Mouse (Mus musculus) limb, embryonic 14.5 days (tissue): Measurements from ENCODE around the gene Frmd6. TPM values are rescaled to one million over a fixed set of nuclear protein-coding genes. Genes with fewer than 3 reads are reported as not detected.

Experiments used
- ATAC-seq: fragments of 200-750 bp; cut with Nextera tagmentation; 2 replicates; pipeline ENCODE4 v1.8.0; 2017; ENCODE audit warnings: low read depth, moderate number of reproducible peaks, moderate TSS enrichment; ENCODE audit not compliant: low FRiP score
- DNase-seq: peaks from one replicate; pipeline ENCODE4 v3.0.0-alpha.2; 2015; ENCODE audit warnings: low spot score
- H3K27ac ChIP-seq: fragments of 300-500 bp; sonication (generic); replicated peaks from 2 replicates; pipeline ENCODE4 v1.5.1; 2014; ENCODE audit warnings: low read depth, mild to moderate bottlenecking, low read length, moderate library complexity, mixed read lengths
- H3K27me3 ChIP-seq: fragments of 300-500 bp; sonication (generic); 2 replicates; pipeline ENCODE4 v1.6.1; 2014; ENCODE audit warnings: low read length, mixed read lengths; ENCODE audit not compliant: control insufficient read depth, insufficient read depth
- H3K36me3 ChIP-seq: fragments of 300-500 bp; sonication (generic); 2 replicates; pipeline ENCODE4 v1.6.1; 2014; ENCODE audit warnings: mild to moderate bottlenecking, low read length, moderate library complexity, mixed read lengths; ENCODE audit not compliant: control insufficient read depth, insufficient read depth
- H3K4me1 ChIP-seq: fragments of 300-500 bp; sonication (generic); 2 replicates; pipeline ENCODE4 v1.6.1; 2014; ENCODE audit warnings: antibody characterized with exemption, low read length, mixed read lengths; ENCODE audit not compliant: control insufficient read depth, insufficient read depth
- H3K4me2 ChIP-seq: fragments of 300-500 bp; sonication (generic); replicated peaks from 2 replicates; pipeline ENCODE4 v1.6.1; 2014; ENCODE audit warnings: low read depth, mild to moderate bottlenecking, low read length, moderate library complexity; ENCODE audit not compliant: severe bottlenecking
- H3K4me3 ChIP-seq: fragments of 300-500 bp; sonication (generic); replicated peaks from 2 replicates; pipeline ENCODE4 v1.5.1; 2014; ENCODE audit warnings: low read length
- H3K9ac ChIP-seq: fragments of 300-500 bp; sonication (generic); 2 replicates; pipeline ENCODE4 v1.6.1; 2014; ENCODE audit warnings: mild to moderate bottlenecking, low read depth, low read length, moderate library complexity; ENCODE audit not compliant: severe bottlenecking
- H3K9me3 ChIP-seq: fragments of 300-500 bp; sonication (generic); 2 replicates; pipeline ENCODE4 v1.6.1; 2016; ENCODE audit warnings: low read length; ENCODE audit not compliant: control insufficient read depth
- POLR2A ChIP-seq: fragments of 200-500 bp; IDR thresholded peaks from 2 replicates; pipeline ENCODE4 v1.8.0; 2012; ENCODE audit warnings: inconsistent platforms, mild to moderate bottlenecking, moderate library complexity, borderline replicate concordance; ENCODE audit not compliant: insufficient read depth, insufficient read length; ENCODE audit errors: extremely low read depth
- WGBS: fragments of 180-500 bp; shearing (Covaris S2); extraction: QIAGEN DNeasy Blood & Tissue Kit; methylation state at CpG from one replicate; pipeline ENCODE4 v1.1.7; 2014; 5-methylcytosine and 5-hydroxymethylcytosine counted together
- polyA plus RNA-seq, 2 experiments: library from polyadenylated mRNA; depleted of rRNA in 1 of 2; stranded (reverse) in 1 of 2; unstranded in 1 of 2; fragments of >200 nt; fragmentation: Nextera tagmentation in 1 of 2; extraction: Ambion mirVana in 1 of 2; gene quantifications; 2 replicates each; pipeline versions ENCODE4 v1.2.1 to v1.2.3; 2012 to 2014

The Frmd6 gene
- polyA plus RNA-seq, 2 experiments = 48.6 to 64.9 TPM

DNA sequence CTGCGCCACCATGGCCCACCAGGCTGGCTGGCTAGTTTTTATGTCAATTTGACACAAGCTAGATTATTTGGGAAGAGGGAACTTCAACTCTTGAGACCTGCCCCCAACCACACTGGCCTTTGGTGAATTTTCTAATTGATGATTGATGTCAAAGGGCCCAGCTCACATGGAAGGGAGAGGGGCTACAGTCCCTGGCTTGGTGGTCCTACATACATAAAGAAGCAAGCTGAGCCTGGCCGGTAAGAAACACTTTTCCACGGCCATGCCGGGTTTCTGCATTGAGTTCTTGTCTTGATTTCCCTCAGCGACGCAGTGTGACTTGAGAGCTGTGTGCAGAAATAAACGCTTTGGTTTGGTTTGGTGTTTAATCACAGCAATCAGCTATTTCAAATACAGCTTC is 1.3 kb upstream of the Frmd6 start:
- no peak for TF ChIP-seq POLR2A
- peak overlapping the region; percentile 75; the same call in 1 of the 2 replicates for H3K4me2 ChIP-seq
- no peak for DNase-seq
- no peak overlapping the region for H3K27ac ChIP-seq
- H3K4me1 ChIP-seq = peaks cover 23% of the 10 kb centered on the region
- H3K36me3 ChIP-seq = no peaks in the 10 kb centered on the region
- 54% methylated on average over 7 of the region's 7 CpGs for WGBS
- no peaks in the 10 kb centered on the region for H3K27me3 ChIP-seq
- ATAC-seq = no peak
- H3K9me3 ChIP-seq = no peaks in the 10 kb centered on the region
- no peak overlapping the region for H3K4me3 ChIP-seq
- peak overlapping the region; percentile 95; the same call in 1 of the 2 replicates for H3K9ac ChIP-seq

DNA sequence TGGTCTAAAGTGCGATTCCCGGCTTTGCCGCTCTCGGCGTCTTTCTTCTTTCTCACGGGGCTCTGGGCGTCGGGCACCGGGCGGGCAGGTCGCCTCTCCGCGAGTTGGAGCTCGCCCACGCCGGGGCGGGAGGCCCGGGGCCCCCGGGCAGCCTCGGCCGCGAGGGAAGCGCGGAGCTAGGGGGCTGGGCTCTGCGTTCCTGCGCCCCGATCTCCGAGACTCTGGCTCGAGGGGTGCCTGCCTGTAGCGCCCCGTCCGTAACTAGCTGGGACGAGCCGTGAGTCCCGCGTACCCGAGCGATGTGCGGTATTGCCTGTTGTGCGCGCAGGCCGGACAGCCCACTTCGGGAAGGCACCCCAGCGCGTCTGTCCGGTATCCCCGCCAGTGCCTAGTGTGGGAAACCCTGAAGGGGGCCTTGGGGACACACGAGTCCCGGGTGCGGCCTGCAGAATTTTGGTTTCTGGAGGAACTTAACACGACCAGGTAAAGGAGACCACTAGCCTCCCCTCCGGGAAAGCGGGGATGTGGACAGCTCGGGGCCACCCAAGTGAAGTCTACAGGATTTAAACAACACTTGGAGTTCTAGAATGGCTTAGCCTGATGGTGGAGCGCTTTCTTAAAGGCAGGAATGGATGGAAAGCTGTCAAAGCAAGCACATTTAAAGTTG is 470 bp downstream of the Frmd6 start:
- TF ChIP-seq POLR2A = no peak
- Histone ChIP-seq H3K4me2 (peak overlapping the region; percentile 72), H3K27me3 (no peaks in the 10 kb centered on the region), H3K9ac (peak overlapping the region; percentile 95), H3K27ac (peak overlapping the region; percentile 99), H3K9me3 (no peaks in the 10 kb centered on the region), H3K4me1 (peaks cover 37% of the 10 kb centered on the region), H3K4me3 (peak overlapping the region; percentile 91), H3K36me3 (no peaks in the 10 kb centered on the region)
- peak; percentile 33 for DNase-seq
- under 1% methylated on average over 35 of the region's 55 CpGs for WGBS
- ATAC-seq = peak; percentile 31

DNA sequence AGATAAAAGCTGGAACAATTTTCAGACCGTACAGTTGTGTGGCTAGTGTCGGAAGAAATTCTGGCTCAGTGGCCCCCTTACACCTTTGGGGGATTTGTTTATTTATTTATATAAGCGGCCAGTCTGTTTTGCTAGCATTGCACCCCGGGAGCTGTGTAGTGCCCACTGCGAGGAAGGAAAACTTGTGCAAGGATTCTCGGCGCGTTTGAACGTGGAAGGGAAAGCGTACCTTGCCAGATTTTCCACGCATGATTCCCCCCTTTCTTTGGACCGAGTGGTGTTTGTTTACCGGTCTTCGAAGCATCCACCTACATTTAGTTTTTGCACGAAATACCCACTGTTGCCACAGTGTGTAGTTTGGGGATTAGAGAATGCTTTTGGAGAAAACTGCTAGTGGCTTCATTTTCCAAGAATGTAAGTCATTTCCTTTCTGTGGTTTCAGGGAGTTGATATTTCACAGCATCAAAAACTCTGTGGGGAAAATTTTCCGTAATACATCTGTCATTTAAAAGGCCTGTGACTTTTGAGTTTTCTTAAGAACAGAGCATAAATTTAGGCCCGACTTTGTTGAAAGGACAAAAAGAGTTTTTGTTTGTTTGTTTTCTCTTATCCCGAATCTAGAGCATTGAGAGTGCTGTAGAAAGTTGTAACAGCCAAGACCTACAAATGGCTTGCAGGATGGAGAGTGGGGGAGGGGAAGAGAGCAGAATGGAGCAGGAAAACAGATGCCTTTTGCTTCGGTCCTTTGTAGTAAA is 1.2 kb downstream of the Frmd6 start:
- no peak for TF ChIP-seq POLR2A
- Histone ChIP-seq H3K27me3 (no peaks in the 10 kb centered on the region), H3K4me3 (peak overlapping the region; percentile 91), H3K4me2 (peak overlapping the region; percentile 72), H3K4me1 (peaks cover 43% of the 10 kb centered on the region), H3K9ac (peak overlapping the region; percentile 95), H3K9me3 (no peaks in the 10 kb centered on the region), H3K36me3 (no peaks in the 10 kb centered on the region), H3K27ac (peak overlapping the region; percentile 99)
- ATAC-seq = no peak
- 1% methylated on average over 19 of the region's 19 CpGs for WGBS
- peak; percentile 40 for DNase-seq

DNA sequence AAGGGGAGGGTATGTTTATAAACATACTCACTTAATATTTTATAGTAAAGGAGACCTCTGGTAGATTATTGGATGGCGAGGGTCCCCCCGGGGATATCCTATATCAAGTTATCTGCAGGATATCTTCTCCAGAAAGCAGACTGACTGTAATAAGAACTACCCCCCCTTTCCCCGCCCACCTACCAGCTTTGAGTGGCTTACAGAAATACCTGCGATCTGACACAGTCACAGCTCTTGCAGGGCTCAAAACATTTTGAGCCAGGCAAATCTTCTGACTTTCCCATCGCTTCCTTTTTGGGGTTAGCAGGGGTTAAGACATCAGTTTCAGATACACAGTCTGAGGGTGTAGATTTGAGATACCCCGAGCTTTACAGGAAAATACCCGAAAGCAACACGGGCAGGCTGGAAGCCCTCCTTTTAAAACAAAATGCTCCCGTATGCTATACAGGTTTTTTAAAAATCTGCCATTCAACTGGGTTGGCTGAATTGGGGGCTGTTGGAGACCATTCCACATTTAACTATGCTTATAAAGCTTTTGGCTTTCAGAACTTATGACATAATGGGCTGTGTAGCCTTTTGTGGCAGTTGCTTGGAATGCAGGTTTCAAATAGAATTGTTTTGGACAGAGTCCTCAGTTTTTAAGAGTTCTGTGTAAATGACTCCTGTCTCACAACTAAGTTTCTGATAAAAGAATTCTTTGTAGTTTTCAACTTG is 2.0 kb downstream of the Frmd6 start:
- H3K27me3 ChIP-seq = no peaks in the 10 kb centered on the region
- peak; percentile 78 for DNase-seq
- H3K4me1 ChIP-seq = peaks cover 49% of the 10 kb centered on the region

DNA sequence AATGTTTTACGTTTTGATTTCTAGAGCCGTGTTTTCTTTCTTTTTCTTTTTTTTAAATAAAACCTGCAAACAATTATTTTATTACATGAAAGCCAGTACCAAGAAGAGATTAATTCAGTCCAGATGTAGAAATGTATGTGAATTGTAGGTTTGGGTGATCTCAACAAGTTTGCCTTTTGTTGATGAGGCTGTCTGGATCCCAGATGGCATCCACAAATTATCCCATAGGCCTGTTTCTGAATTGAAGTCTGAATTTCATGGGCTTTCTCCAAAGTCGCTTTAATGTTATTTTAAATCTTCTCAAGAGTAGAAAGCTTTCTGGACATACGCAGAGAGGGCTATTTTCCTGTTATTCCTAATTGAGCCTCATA is 2.6 kb downstream of the Frmd6 start:
- Histone ChIP-seq H3K4me3 (peak overlapping the region; percentile 91), H3K9ac (peak overlapping the region; percentile 95; the same call in 1 of the 2 replicates), H3K4me2 (peak overlapping the region; percentile 72), H3K4me1 (peaks cover 50% of the 10 kb centered on the region), H3K36me3 (no peaks in the 10 kb centered on the region), H3K9me3 (no peaks in the 10 kb centered on the region), H3K27ac (peak overlapping the region; percentile 73), H3K27me3 (no peaks in the 10 kb centered on the region)
- no peak for TF ChIP-seq POLR2A
- 19% methylated on average over 4 of the region's 4 CpGs for WGBS
- DNase-seq (peak; percentile 61), ATAC-seq (no peak)

More for the DNA sequence above, 2.0 kb downstream of the Frmd6 start:
- H3K36me3 ChIP-seq = no peaks in the 10 kb centered on the region
- H3K9me3 ChIP-seq = no peaks in the 10 kb centered on the region
- TF ChIP-seq POLR2A = no peak
- H3K9ac ChIP-seq = peak overlapping the region; percentile 95
- WGBS = 0% methylated on average over 9 of the region's 9 CpGs
- peak overlapping the region; percentile 91 for H3K4me3 ChIP-seq
- peak overlapping the region; percentile 72 for H3K4me2 ChIP-seq
- ATAC-seq = no peak
- H3K27ac ChIP-seq = peak overlapping the region; percentile 99
